Mouse (Mus musculus): Measurements from ENCODE around the gene Dazap1. TPM values are rescaled to one million over a fixed set of nuclear protein-coding genes. Genes with fewer than 3 reads are reported as not detected.

Dazap1 gene
- polyA plus RNA-seq, 1 experiment, result 49.1 TPM

GRCm38 (mm10) chr10:80293325-80293724 lies 32.0 kb downstream of the Dazap1 start:
- peak overlapping the region; percentile 91 for H3K4me3 ChIP-seq (ENCODE audit: insufficient read depth, low read depth, low read length)
- H3K27me3 ChIP-seq (replicated peaks; ENCODE audit: control insufficient read depth, insufficient read depth, low read length), result no peaks in the 10 kb centered on the region
- no peaks in the 10 kb centered on the region for H3K36me3 ChIP-seq (ENCODE audit: control insufficient read depth, insufficient read depth, low read length)
- DNase-seq, result no peak
- WGBS, result 23% methylated on average over 14 of the region's 14 CpGs
- no peak overlapping the region for H3K27ac ChIP-seq (ENCODE audit: insufficient read depth, low read depth, low read length)
- no peaks in the 10 kb centered on the region; the same call in 1 of the 2 replicates for H3K4me1 ChIP-seq (ENCODE audit: control insufficient read depth, insufficient read depth, low read length)
- TF ChIP-seq POLR2A (IDR thresholded peaks at IDR 0.05; ENCODE audit: low read depth, low read length) (no peak), CTCF (conservative IDR thresholded peaks at IDR 0.05; ENCODE audit: insufficient read depth, insufficient read length, low read depth, low read length) (no peak)

- WGBS, result 62% methylated on average over 4 of the region's 4 CpGs
These were observed 33.0 kb downstream of the Dazap1 start for GRCm38 (mm10) chr10:80294311-80294710.

GRCm38 (mm10) chr10:80294788-80295303 lies 33.6 kb downstream of the Dazap1 start:
- H3K27ac ChIP-seq (ENCODE audit: insufficient read depth, low read depth, low read length), result no peak overlapping the region
- no peaks in the 10 kb centered on the region for H3K27me3 ChIP-seq (replicated peaks; ENCODE audit: control insufficient read depth, insufficient read depth, low read length)
- 59% methylated on average over 7 of the region's 7 CpGs for WGBS
- no peaks in the 10 kb centered on the region; the same call in 1 of the 2 replicates for H3K4me1 ChIP-seq (ENCODE audit: control insufficient read depth, insufficient read depth, low read length)
- no peak for TF ChIP-seq POLR2A (IDR thresholded peaks at IDR 0.05; ENCODE audit: low read depth, low read length)
- TF ChIP-seq CTCF (conservative IDR thresholded peaks at IDR 0.05; ENCODE audit: insufficient read depth, insufficient read length, low read depth, low read length), result no peak
- H3K4me3 ChIP-seq (ENCODE audit: insufficient read depth, low read depth, low read length), result no peak overlapping the region
- H3K36me3 ChIP-seq (ENCODE audit: control insufficient read depth, insufficient read depth, low read length), result no peaks in the 10 kb centered on the region
- no peak for DNase-seq

More at GRCm38 (mm10) chr10:80294311-80294710, 33.0 kb downstream of the Dazap1 start:
- no peaks in the 10 kb centered on the region; the same call in 1 of the 2 replicates for H3K4me1 ChIP-seq (ENCODE audit: control insufficient read depth, insufficient read depth, low read length)
- no peak overlapping the region for H3K4me3 ChIP-seq (ENCODE audit: insufficient read depth, low read depth, low read length)
- no peak overlapping the region for H3K27ac ChIP-seq (ENCODE audit: insufficient read depth, low read depth, low read length)
- TF ChIP-seq POLR2A (IDR thresholded peaks at IDR 0.05; ENCODE audit: low read depth, low read length), result no peak
- no peak for TF ChIP-seq CTCF (conservative IDR thresholded peaks at IDR 0.05; ENCODE audit: insufficient read depth, insufficient read length, low read depth, low read length)
- H3K27me3 ChIP-seq (replicated peaks; ENCODE audit: control insufficient read depth, insufficient read depth, low read length), result no peaks in the 10 kb centered on the region
- DNase-seq, result no peak
- no peaks in the 10 kb centered on the region for H3K36me3 ChIP-seq (ENCODE audit: control insufficient read depth, insufficient read depth, low read length)

- TF ChIP-seq POLR2A (IDR thresholded peaks at IDR 0.05; ENCODE audit: low read depth, low read length) (no peak), CTCF (conservative IDR thresholded peaks at IDR 0.05; ENCODE audit: insufficient read depth, insufficient read length, low read depth, low read length) (peak; percentile 83)
- WGBS, result 3% methylated on average over 26 of the region's 26 CpGs
- Histone ChIP-seq H3K27me3 (replicated peaks; ENCODE audit: control insufficient read depth, insufficient read depth, low read length) (no peaks in the 10 kb centered on the region), H3K4me1 (ENCODE audit: control insufficient read depth, insufficient read depth, low read length) (no peaks in the 10 kb centered on the region; the same call in 1 of the 2 replicates), H3K27ac (ENCODE audit: insufficient read depth, low read depth, low read length) (no peak within 1 kb of the TSS), H3K36me3 (ENCODE audit: control insufficient read depth, insufficient read depth, low read length) (no peaks in the 10 kb centered on the region), H3K4me3 (ENCODE audit: insufficient read depth, low read depth, low read length) (peak within 1 kb of the TSS; percentile 55)
- DNase-seq, result peak; percentile 83
These were observed 34.5 kb downstream of the Dazap1 start, which contains the start of gene Apc2 for GRCm38 (mm10) chr10:80295618-80296425. TSS of gene Apc2 (plus strand) at chr10:80295977.

- Histone ChIP-seq H3K27me3 (replicated peaks; ENCODE audit: control insufficient read depth, insufficient read depth, low read length) (no peaks in the 10 kb centered on the region), H3K36me3 (ENCODE audit: control insufficient read depth, insufficient read depth, low read length) (no peaks in the 10 kb centered on the region), H3K4me1 (ENCODE audit: control insufficient read depth, insufficient read depth, low read length) (peaks cover under 1% of the 10 kb centered on the region), H3K4me3 (ENCODE audit: insufficient read depth, low read depth, low read length) (no peak overlapping the region), H3K27ac (ENCODE audit: insufficient read depth, low read depth, low read length) (no peak overlapping the region)
- no peak for DNase-seq
- WGBS, result 96% methylated on average over 5 of the region's 5 CpGs
- no peak for TF ChIP-seq POLR2A (IDR thresholded peaks at IDR 0.05; ENCODE audit: low read depth, low read length)
These were observed 35.5 kb downstream of the Dazap1 start for GRCm38 (mm10) chr10:80296824-80297223.

- Histone ChIP-seq H3K36me3 (ENCODE audit: control insufficient read depth, insufficient read depth, low read length) (no peaks in the 10 kb centered on the region), H3K4me3 (ENCODE audit: insufficient read depth, low read depth, low read length) (no peak overlapping the region), H3K27me3 (replicated peaks; ENCODE audit: control insufficient read depth, insufficient read depth, low read length) (no peaks in the 10 kb centered on the region), H3K4me1 (ENCODE audit: control insufficient read depth, insufficient read depth, low read length) (peaks cover 3% of the 10 kb centered on the region), H3K27ac (ENCODE audit: insufficient read depth, low read depth, low read length) (no peak overlapping the region)
- DNase-seq, result no peak
- no peak for TF ChIP-seq POLR2A (IDR thresholded peaks at IDR 0.05; ENCODE audit: low read depth, low read length)
- no peak for TF ChIP-seq CTCF (conservative IDR thresholded peaks at IDR 0.05; ENCODE audit: insufficient read depth, insufficient read length, low read depth, low read length)
- 77% methylated on average over 8 of the region's 8 CpGs for WGBS
These were observed 36.3 kb downstream of the Dazap1 start for GRCm38 (mm10) chr10:80297526-80298133.

All from kidney, adult 2 months (tissue).